Mouse (Mus musculus) hindbrain, embryonic 13.5 days (tissue): Measurements from ENCODE around the gene Tecpr2. TPM values are rescaled to one million over a fixed set of nuclear protein-coding genes. Genes with fewer than 3 reads are reported as not detected.
A peak's percentile ranks its signal among the peaks of the same experiment; 100 is the strongest.

Experiments used
- ATAC-seq: fragments of 200-750 bp; cut with Nextera tagmentation; 2 replicates; pipeline ENCODE4 v1.8.0; 2017; ENCODE audit warnings: moderate TSS enrichment; ENCODE audit not compliant: low FRiP score
- H3K27ac ChIP-seq: fragments of 300-500 bp; sonication (generic); 2 replicates; pipeline ENCODE4 v1.5.1; 2015; ENCODE audit warnings: inconsistent platforms, mild to moderate bottlenecking, moderate library complexity
- H3K27me3 ChIP-seq: fragments of 300-500 bp; sonication (generic); 2 replicates; pipeline ENCODE4 v1.6.1; 2015; ENCODE audit warnings: mild to moderate bottlenecking, inconsistent platforms
- H3K36me3 ChIP-seq: fragments of 300-500 bp; sonication (generic); 2 replicates; pipeline ENCODE4 v1.6.1; 2015; ENCODE audit warnings: mild to moderate bottlenecking, inconsistent platforms
- H3K4me1 ChIP-seq: fragments of 300-500 bp; sonication (generic); replicated peaks from 2 replicates; pipeline ENCODE4 v1.6.1; 2015; ENCODE audit warnings: inconsistent platforms
- H3K4me2 ChIP-seq: fragments of 300-500 bp; sonication (generic); 2 replicates; pipeline ENCODE4 v1.6.1; 2015; ENCODE audit warnings: inconsistent platforms, mild to moderate bottlenecking, moderate library complexity
- H3K4me3 ChIP-seq: fragments of 300-500 bp; sonication (generic); 2 replicates; pipeline ENCODE4 v1.5.1; 2015; ENCODE audit warnings: mild to moderate bottlenecking, inconsistent platforms
- H3K9ac ChIP-seq: fragments of 300-500 bp; sonication (generic); 2 replicates; pipeline ENCODE4 v1.6.1; 2015; ENCODE audit warnings: mild to moderate bottlenecking, inconsistent platforms
- H3K9me3 ChIP-seq: fragments of 300-500 bp; sonication (generic); 2 replicates; pipeline ENCODE4 v1.6.1; 2016; ENCODE audit warnings: inconsistent platforms
- WGBS: fragments of 180-500 bp; shearing (Covaris S2); methylation state at CpG from one replicate; pipeline ENCODE4 v1.1.7; 2015; 5-methylcytosine and 5-hydroxymethylcytosine counted together
- polyA plus RNA-seq: library from polyadenylated mRNA; unstranded; fragments of >200 nt; fragmentation: Nextera tagmentation; extraction: Ambion mirVana; gene quantifications from 2 replicates; pipeline ENCODE4 v1.2.1, GENCODE M21; 2015

Gene Tecpr2
- polyA plus RNA-seq, 1 experiment from 2014 or later = 7.3 TPM

GRCm38 (mm10) chr12:110875351-110875750 is 13.7 kb upstream of the Tecpr2 start:
- Histone ChIP-seq H3K4me3 (no peak overlapping the region), H3K9ac (no peak overlapping the region), H3K27me3 (no peaks in the 10 kb centered on the region), H3K9me3 (no peaks in the 10 kb centered on the region), H3K36me3 (peaks cover 90% of the 10 kb centered on the region), H3K4me1 (0 out of 2 replicates have a peak, but pooled peaks cover 2% of the 10 kb centered on the region), H3K27ac (no peak overlapping the region), H3K4me2 (no peak overlapping the region)
- 97% methylated on average over 2 of the region's 2 CpGs for WGBS
- ATAC-seq = no peak

DNA sequence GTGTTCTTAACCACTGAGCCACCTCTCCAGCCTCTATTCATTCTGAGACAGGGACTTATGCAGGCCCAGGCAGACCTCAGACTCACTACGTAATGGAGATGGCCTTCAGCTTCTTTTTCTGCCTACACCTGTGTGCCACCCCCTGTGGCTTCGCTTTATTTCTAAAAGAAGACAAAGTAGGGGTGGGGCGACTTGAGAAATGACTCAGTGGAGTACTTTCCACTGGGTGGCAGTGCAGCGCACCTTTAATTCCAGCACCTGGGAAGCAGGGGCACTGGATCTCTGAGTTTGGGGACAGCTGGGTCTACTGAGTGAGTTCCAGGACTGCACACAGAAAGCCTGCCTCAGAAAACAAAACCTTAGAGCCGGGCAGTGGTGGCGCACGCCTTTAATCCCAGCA is 6.8 kb upstream of the Tecpr2 start:
- H3K27ac ChIP-seq = no peak overlapping the region
- no peaks in the 10 kb centered on the region for H3K9me3 ChIP-seq
- no peak overlapping the region for H3K9ac ChIP-seq
- H3K4me1 ChIP-seq = no peaks in the 10 kb centered on the region
- no peaks in the 10 kb centered on the region for H3K27me3 ChIP-seq
- H3K4me2 ChIP-seq = no peak overlapping the region
- no peak for ATAC-seq
- no peak overlapping the region for H3K4me3 ChIP-seq
- H3K36me3 ChIP-seq = peaks cover 58% of the 10 kb centered on the region
- WGBS = 91% methylated on average over 7 of the region's 7 CpGs

- 94% methylated on average over 2 of the region's 2 CpGs for WGBS
- Histone ChIP-seq H3K4me2 (no peak overlapping the region), H3K4me1 (peaks cover 20% of the 10 kb centered on the region), H3K27ac (no peak overlapping the region), H3K9me3 (no peaks in the 10 kb centered on the region), H3K27me3 (no peaks in the 10 kb centered on the region), H3K4me3 (no peak overlapping the region), H3K36me3 (peaks cover 34% of the 10 kb centered on the region), H3K9ac (no peak overlapping the region)
- ATAC-seq = no peak
Observed at GRCm38 (mm10) chr12:110885251-110885650, 3.8 kb upstream of the Tecpr2 start.

- 50% methylated on average over 12 of the region's 12 CpGs for WGBS
- H3K27ac ChIP-seq = no peak overlapping the region
- H3K9me3 ChIP-seq = no peaks in the 10 kb centered on the region
- no peaks in the 10 kb centered on the region for H3K27me3 ChIP-seq
- peaks cover 25% of the 10 kb centered on the region for H3K4me1 ChIP-seq
- peak overlapping the region; percentile 79 for H3K9ac ChIP-seq
- H3K4me3 ChIP-seq = peak overlapping the region; percentile 79
- ATAC-seq = no peak
- H3K4me2 ChIP-seq = peak overlapping the region; percentile 96
- H3K36me3 ChIP-seq = peaks cover 9% of the 10 kb centered on the region
Observed at GRCm38 (mm10) chr12:110888106-110888505, 958 bp upstream of the Tecpr2 start.

GRCm38 (mm10) chr12:110888606-110889005 is 458 bp upstream of the Tecpr2 start:
- Histone ChIP-seq H3K36me3 (peaks cover 4% of the 10 kb centered on the region), H3K27me3 (no peaks in the 10 kb centered on the region), H3K4me1 (peaks cover 25% of the 10 kb centered on the region), H3K4me3 (peak overlapping the region; percentile 79), H3K4me2 (peak overlapping the region; percentile 96), H3K9me3 (no peaks in the 10 kb centered on the region), H3K9ac (peak overlapping the region; percentile 79), H3K27ac (no peak overlapping the region)
- 0% methylated on average over 25 of the region's 25 CpGs for WGBS
- peak; percentile 78 for ATAC-seq

- Histone ChIP-seq H3K4me2 (no peak overlapping the region), H3K4me3 (no peak overlapping the region), H3K4me1 (peaks cover 25% of the 10 kb centered on the region), H3K27me3 (no peaks in the 10 kb centered on the region), H3K36me3 (peaks cover 4% of the 10 kb centered on the region; the same call in 1 of the 2 replicates), H3K9ac (no peak overlapping the region), H3K9me3 (no peaks in the 10 kb centered on the region), H3K27ac (no peak overlapping the region)
- WGBS = 98% methylated on average over 1 of the region's 1 CpGs
- ATAC-seq = no peak
Observed at GRCm38 (mm10) chr12:110891887-110892286, 2.8 kb downstream of the Tecpr2 start.

DNA sequence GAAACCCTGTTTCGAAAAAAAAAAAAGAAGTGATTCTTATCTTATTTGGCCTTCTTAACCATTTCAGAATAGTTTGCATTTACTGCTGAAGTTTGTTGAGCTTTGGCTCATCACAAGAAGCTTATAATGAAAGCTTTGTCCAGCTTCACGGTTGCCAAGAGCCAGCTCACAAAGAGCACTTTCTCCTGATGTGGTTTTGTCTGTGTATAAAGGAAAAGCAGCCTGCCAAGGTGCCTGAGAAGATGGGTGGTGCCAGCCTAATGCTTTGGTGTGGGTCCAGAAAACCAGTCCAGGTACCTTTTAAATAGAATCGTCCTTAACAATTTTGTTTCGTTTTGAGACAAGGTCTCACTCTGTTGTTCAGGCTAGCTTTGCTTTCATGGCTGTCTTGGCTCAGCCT is 13.0 kb downstream of the Tecpr2 start:
- Histone ChIP-seq H3K4me1 (no peaks in the 10 kb centered on the region), H3K4me3 (no peak overlapping the region), H3K9me3 (no peaks in the 10 kb centered on the region), H3K36me3 (peaks cover 8% of the 10 kb centered on the region), H3K27ac (no peak overlapping the region), H3K4me2 (no peak overlapping the region), H3K9ac (no peak overlapping the region), H3K27me3 (no peaks in the 10 kb centered on the region)
- no peak for ATAC-seq
- WGBS = 86% methylated on average over 4 of the region's 4 CpGs

- no peaks in the 10 kb centered on the region for H3K27me3 ChIP-seq
- H3K36me3 ChIP-seq = peaks cover 3% of the 10 kb centered on the region; the same call in 1 of the 2 replicates
- H3K9ac ChIP-seq = no peak overlapping the region
- no peaks in the 10 kb centered on the region for H3K4me1 ChIP-seq
- no peak overlapping the region for H3K4me3 ChIP-seq
- H3K4me2 ChIP-seq = no peak overlapping the region
- no peak overlapping the region for H3K27ac ChIP-seq
- no peaks in the 10 kb centered on the region for H3K9me3 ChIP-seq
- 90% methylated on average over 2 of the region's 2 CpGs for WGBS
- no peak for ATAC-seq
Observed at GRCm38 (mm10) chr12:110903536-110903935, 14.5 kb downstream of the Tecpr2 start.

GRCm38 (mm10) chr12:110907845-110908244 is 18.8 kb downstream of the Tecpr2 start:
- WGBS = 79% methylated on average over 3 of the region's 3 CpGs
- no peaks in the 10 kb centered on the region; the same call in 1 of the 2 replicates for H3K36me3 ChIP-seq
- H3K9ac ChIP-seq = no peak overlapping the region
- no peaks in the 10 kb centered on the region for H3K4me1 ChIP-seq
- no peak overlapping the region for H3K4me2 ChIP-seq
- ATAC-seq = no peak
- H3K27ac ChIP-seq = no peak overlapping the region
- no peaks in the 10 kb centered on the region for H3K27me3 ChIP-seq
- H3K9me3 ChIP-seq = no peaks in the 10 kb centered on the region
- H3K4me3 ChIP-seq = no peak overlapping the region

- ATAC-seq = no peak
- no peaks in the 10 kb centered on the region for H3K4me1 ChIP-seq
Observed at GRCm38 (mm10) chr12:110909962-110910361, 20.9 kb downstream of the Tecpr2 start.

DNA sequence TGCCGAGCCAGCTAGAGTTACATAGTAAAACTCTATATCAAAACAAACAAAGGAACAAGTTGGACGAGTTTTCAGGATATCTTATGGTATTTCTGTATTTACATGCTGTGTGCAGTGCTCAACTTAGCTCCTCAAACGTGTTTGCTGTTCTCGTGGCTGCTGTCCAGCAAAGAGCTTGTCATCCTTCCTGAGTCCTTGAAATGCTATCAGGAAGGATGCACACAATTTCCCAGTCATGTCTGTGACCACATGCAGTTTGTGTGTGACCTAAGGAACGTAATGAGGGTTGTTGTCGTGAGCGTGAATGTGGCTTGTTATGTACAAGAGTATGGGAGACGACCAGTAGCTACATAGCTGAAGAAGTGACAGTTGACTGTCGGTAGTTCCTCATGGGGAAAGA is 26.7 kb downstream of the Tecpr2 start:
- Histone ChIP-seq H3K9me3 (no peaks in the 10 kb centered on the region), H3K27me3 (no peaks in the 10 kb centered on the region), H3K9ac (no peak overlapping the region), H3K4me1 (no peaks in the 10 kb centered on the region), H3K4me3 (no peak overlapping the region), H3K4me2 (no peak overlapping the region), H3K27ac (no peak overlapping the region), H3K36me3 (peaks cover 56% of the 10 kb centered on the region)
- 90% methylated on average over 9 of the region's 9 CpGs for WGBS
- ATAC-seq = no peak

More at GRCm38 (mm10) chr12:110909962-110910361, 20.9 kb downstream of the Tecpr2 start:
- Histone ChIP-seq H3K36me3 (peaks cover 5% of the 10 kb centered on the region), H3K9me3 (no peaks in the 10 kb centered on the region), H3K4me2 (no peak overlapping the region), H3K27me3 (no peaks in the 10 kb centered on the region), H3K4me3 (no peak overlapping the region), H3K9ac (no peak overlapping the region), H3K27ac (no peak overlapping the region)
- 96% methylated on average over 2 of the region's 2 CpGs for WGBS

GRCm38 (mm10) chr12:110920254-110920653 is 31.2 kb downstream of the Tecpr2 start:
- H3K36me3 ChIP-seq = peaks cover 65% of the 10 kb centered on the region
- H3K9me3 ChIP-seq = no peaks in the 10 kb centered on the region
- no peaks in the 10 kb centered on the region for H3K27me3 ChIP-seq

DNA sequence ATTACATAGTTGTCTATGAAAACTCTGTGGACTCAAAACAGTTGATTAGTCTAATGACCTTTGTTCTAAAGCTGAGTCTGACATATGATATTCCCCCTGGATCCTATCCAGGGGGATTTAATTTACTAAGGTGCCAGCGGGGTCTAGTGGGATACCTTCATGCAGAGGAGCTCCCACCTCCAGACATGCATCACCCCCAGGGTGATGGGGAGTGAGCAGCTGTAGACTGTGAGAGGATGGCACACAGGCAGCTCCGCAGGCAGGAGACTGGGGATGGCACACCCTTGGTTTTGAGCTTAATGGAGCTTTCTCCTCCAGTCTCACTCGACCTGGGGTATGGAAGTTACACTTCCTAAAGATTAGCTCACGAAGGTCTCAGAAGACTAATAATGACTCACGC is 32.5 kb downstream of the Tecpr2 start:
- 84% methylated on average over 5 of the region's 5 CpGs for WGBS
- H3K36me3 ChIP-seq = peaks cover 61% of the 10 kb centered on the region
- no peak overlapping the region for H3K4me2 ChIP-seq
- no peaks in the 10 kb centered on the region for H3K27me3 ChIP-seq
- ATAC-seq = no peak
- H3K9me3 ChIP-seq = no peaks in the 10 kb centered on the region
- H3K9ac ChIP-seq = no peak overlapping the region
- H3K27ac ChIP-seq = no peak overlapping the region
- no peaks in the 10 kb centered on the region for H3K4me1 ChIP-seq
- H3K4me3 ChIP-seq = no peak overlapping the region

More at GRCm38 (mm10) chr12:110920254-110920653, 31.2 kb downstream of the Tecpr2 start:
- Histone ChIP-seq H3K4me3 (no peak overlapping the region), H3K27ac (no peak overlapping the region), H3K9ac (no peak overlapping the region), H3K4me2 (no peak overlapping the region), H3K4me1 (no peaks in the 10 kb centered on the region)
- 96% methylated on average over 4 of the region's 4 CpGs for WGBS
- no peak for ATAC-seq
